Mouse (Mus musculus) heart, adult 2 months (tissue): ENCODE data around the gene Lgi4.

Experiments
- CTCF ChIP-seq: fragments of 200-600 bp; IDR thresholded peaks from 2 replicates; pipeline ENCODE4 v1.8.1; 2022; ENCODE audit warnings: antibody characterized with exemption, mild to moderate bottlenecking, moderate library complexity
- EP300 ChIP-seq: fragments of 200-500 bp; IDR thresholded peaks from 2 replicates; pipeline ENCODE4 v1.6.1; 2011; ENCODE audit warnings: low read depth, low read length, control low read depth; ENCODE audit not compliant: insufficient read depth
- POLR2A ChIP-seq: fragments of 200-500 bp; IDR thresholded peaks from 2 replicates; pipeline ENCODE4 v1.6.1; 2011; ENCODE audit warnings: mild to moderate bottlenecking, low read depth, low read length, control low read depth; ENCODE audit not compliant: insufficient read depth

DNA sequence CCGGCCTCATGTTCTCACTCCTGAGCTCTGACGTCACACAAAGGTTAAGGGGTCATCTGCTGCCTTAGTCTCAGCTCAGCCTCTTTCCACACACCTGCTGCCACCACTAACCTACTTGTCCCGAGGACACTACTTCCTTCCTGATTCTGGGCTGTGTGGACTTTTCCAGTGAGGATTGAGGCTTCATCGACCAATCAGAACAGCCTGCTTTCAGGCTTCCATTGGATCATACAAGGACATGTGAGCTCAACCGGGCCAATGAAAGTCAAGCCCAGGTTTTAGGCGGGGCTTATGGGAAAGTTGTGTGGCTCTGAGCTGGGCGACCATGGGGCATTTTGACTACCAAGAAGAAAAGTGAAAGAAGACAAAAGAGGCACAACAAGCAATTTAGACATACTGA lies 22.2 kb upstream of the Lgi4 start:
- TF ChIP-seq CTCF (no peak), POLR2A (no peak), EP300 (no peak)
